Mouse (Mus musculus): ENCODE data around the gene Bend5.

DNA sequence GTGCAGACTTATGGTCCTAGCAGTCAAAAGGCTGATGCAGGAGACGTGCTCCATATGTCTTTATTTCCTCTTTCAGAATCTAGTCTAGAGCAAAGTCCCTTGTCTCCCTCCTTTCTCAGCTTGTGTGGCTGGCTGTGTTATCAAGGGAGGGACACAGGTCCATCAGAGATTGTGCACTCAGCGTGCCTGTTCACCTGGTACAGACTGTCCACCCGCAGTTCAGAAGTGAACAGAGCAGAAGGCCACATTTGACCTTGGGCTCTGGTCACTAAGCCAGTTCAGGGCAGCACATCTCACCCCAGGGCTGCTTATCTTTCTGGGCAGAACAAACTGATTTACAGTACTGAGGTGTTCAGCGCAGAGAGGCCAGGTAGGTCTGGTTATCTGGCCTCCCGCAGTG lies 37.4 kb downstream of the Bend5 start:
- TF ChIP-seq CTCF (IDR thresholded peaks at IDR 0.05; ENCODE audit: low read depth) (no peak), EP300 (optimal IDR thresholded peaks at IDR 0.05) (no peak)

Measured in stomach, postnatal 0 days (tissue).